Mouse (Mus musculus): ENCODE results near the gene Eno2. TPM values are rescaled to one million over a fixed set of nuclear protein-coding genes. Genes with fewer than 3 reads are reported as not detected.

Eno2 gene
- total and polyA plus RNA-seq, 2 experiments from 2014 or later = 175 to 267 TPM

GRCm38 (mm10) chr6:124722876-124723473, 46.5 kb downstream of the Eno2 start:
- WGBS = 80% methylated on average over 6 of the region's 6 CpGs
- DNase-seq (ENCODE audit: low spot score) = no peak

DNA sequence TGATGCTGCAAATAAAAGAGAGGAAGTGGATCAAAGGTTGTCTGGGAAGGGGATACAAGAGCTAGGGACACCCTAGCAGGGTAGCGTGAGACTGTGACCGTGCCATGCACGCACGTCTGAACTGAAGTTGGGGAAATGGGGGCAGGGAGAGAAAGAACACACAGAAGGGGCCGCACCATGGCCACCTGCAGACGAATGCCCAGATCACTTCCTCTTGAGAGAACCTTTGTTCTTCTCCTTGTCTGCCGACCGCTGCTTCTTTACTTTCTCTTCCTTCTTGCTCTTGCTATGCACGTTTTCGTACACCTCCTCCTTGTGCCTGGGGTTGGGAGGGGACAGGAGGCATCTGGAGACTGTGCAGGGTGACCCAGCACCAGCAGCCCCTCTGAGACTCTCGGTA, 48.6 kb downstream of the Eno2 start:
- no peak for TF ChIP-seq CTCF (IDR thresholded peaks at IDR 0.05)
- Histone ChIP-seq H3K27me3 (ENCODE audit: insufficient read depth, low read length) (no peaks in the 10 kb centered on the region), H3K36me3 (ENCODE audit: insufficient read depth, low read length) (peaks cover 8% of the 10 kb centered on the region), H3K4me3 (ENCODE audit: low read depth, low read length) (no peak overlapping the region), H3K27ac (ENCODE audit: low read depth, low read length) (no peak overlapping the region), H3K9ac (replicated peaks; ENCODE audit: low read length, poor library complexity, severe bottlenecking) (0 out of 2 replicates have a peak overlapping the region, but pooled peaks have one; percentile 8), H3K9me3 (ENCODE audit: low read length) (no peaks in the 10 kb centered on the region), H3K4me1 (ENCODE audit: insufficient read depth, low read length) (no peaks in the 10 kb centered on the region), H3K4me2 (ENCODE audit: low read depth, low read length, poor library complexity, severe bottlenecking) (no peak overlapping the region)
- DNase-seq (ENCODE audit: low spot score) (no peak), ATAC-seq (ENCODE audit: low FRiP score) (no peak)
- WGBS = 75% methylated on average over 11 of the region's 11 CpGs

More at GRCm38 (mm10) chr6:124722876-124723473, 46.5 kb downstream of the Eno2 start:
- H3K4me2 ChIP-seq (ENCODE audit: low read depth, low read length, poor library complexity, severe bottlenecking) = no peak overlapping the region
- no peak for ATAC-seq (ENCODE audit: low FRiP score)
- no peaks in the 10 kb centered on the region for H3K4me1 ChIP-seq (ENCODE audit: insufficient read depth, low read length)
- H3K36me3 ChIP-seq (ENCODE audit: insufficient read depth, low read length) = no peaks in the 10 kb centered on the region
- no peak for TF ChIP-seq CTCF (IDR thresholded peaks at IDR 0.05)
- H3K4me3 ChIP-seq (ENCODE audit: low read depth, low read length) = no peak overlapping the region
- no peaks in the 10 kb centered on the region for H3K9me3 ChIP-seq (ENCODE audit: low read length)
- H3K27ac ChIP-seq (ENCODE audit: low read depth, low read length) = no peak overlapping the region
- H3K27me3 ChIP-seq (ENCODE audit: insufficient read depth, low read length) = no peaks in the 10 kb centered on the region
- H3K9ac ChIP-seq (replicated peaks; ENCODE audit: low read length, poor library complexity, severe bottlenecking) = no peak overlapping the region

GRCm38 (mm10) chr6:124719354-124719978, 50.0 kb downstream of the Eno2 start:
- H3K9me3 ChIP-seq (ENCODE audit: low read length) = no peaks in the 10 kb centered on the region
- ATAC-seq (ENCODE audit: low FRiP score) (no peak), DNase-seq (ENCODE audit: low spot score) (no peak)
- H3K4me1 ChIP-seq (ENCODE audit: insufficient read depth, low read length) = no peaks in the 10 kb centered on the region
- H3K4me3 ChIP-seq (ENCODE audit: low read depth, low read length) = no peak overlapping the region
- H3K27ac ChIP-seq (ENCODE audit: low read depth, low read length) = no peak overlapping the region
- H3K36me3 ChIP-seq (ENCODE audit: insufficient read depth, low read length) = peaks cover 21% of the 10 kb centered on the region
- no peak for TF ChIP-seq CTCF (IDR thresholded peaks at IDR 0.05)
- WGBS = 79% methylated on average over 7 of the region's 7 CpGs
- no peak overlapping the region for H3K4me2 ChIP-seq (ENCODE audit: low read depth, low read length, poor library complexity, severe bottlenecking)
- H3K27me3 ChIP-seq (ENCODE audit: insufficient read depth, low read length) = no peaks in the 10 kb centered on the region
- H3K9ac ChIP-seq (replicated peaks; ENCODE audit: low read length, poor library complexity, severe bottlenecking) = no peak overlapping the region

DNA sequence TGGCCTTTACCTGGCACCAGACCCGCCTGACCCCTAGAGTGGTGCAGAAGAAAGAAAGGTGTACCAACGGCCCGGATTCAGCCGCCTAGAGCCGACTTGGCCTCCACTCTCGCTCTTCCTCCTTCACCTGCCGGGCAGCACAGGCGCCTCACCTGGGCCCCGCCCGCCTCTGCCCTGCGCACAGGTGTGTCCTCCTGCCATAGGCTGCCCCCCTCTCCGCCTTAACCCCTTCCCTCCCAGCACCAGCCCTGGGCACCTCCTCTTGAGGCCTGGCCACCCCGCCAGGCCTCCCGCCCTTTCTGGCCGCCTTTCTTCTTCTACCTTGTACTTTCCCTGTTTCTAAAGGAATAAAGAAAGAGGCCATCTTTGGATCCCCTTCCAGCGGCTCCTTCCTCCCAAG, 50.8 kb downstream of the Eno2 start:
- no peak for TF ChIP-seq CTCF (IDR thresholded peaks at IDR 0.05)
- Histone ChIP-seq H3K4me1 (ENCODE audit: insufficient read depth, low read length) (no peaks in the 10 kb centered on the region), H3K9me3 (ENCODE audit: low read length) (no peaks in the 10 kb centered on the region), H3K9ac (replicated peaks; ENCODE audit: low read length, poor library complexity, severe bottlenecking) (no peak overlapping the region), H3K27me3 (ENCODE audit: insufficient read depth, low read length) (no peaks in the 10 kb centered on the region), H3K27ac (ENCODE audit: low read depth, low read length) (no peak overlapping the region), H3K4me2 (ENCODE audit: low read depth, low read length, poor library complexity, severe bottlenecking) (no peak overlapping the region), H3K4me3 (ENCODE audit: low read depth, low read length) (no peak overlapping the region), H3K36me3 (ENCODE audit: insufficient read depth, low read length) (peaks cover 21% of the 10 kb centered on the region)
- no peak for ATAC-seq (ENCODE audit: low FRiP score)
- 66% methylated on average over 15 of the region's 16 CpGs for WGBS
- no peak for DNase-seq (ENCODE audit: low spot score)

- ATAC-seq (ENCODE audit: low FRiP score) = no peak
- WGBS = 82% methylated on average over 13 of the region's 13 CpGs
- TF ChIP-seq CTCF (IDR thresholded peaks at IDR 0.05) = no peak
Observed at GRCm38 (mm10) chr6:124717968-124718367, 51.5 kb downstream of the Eno2 start.

DNA sequence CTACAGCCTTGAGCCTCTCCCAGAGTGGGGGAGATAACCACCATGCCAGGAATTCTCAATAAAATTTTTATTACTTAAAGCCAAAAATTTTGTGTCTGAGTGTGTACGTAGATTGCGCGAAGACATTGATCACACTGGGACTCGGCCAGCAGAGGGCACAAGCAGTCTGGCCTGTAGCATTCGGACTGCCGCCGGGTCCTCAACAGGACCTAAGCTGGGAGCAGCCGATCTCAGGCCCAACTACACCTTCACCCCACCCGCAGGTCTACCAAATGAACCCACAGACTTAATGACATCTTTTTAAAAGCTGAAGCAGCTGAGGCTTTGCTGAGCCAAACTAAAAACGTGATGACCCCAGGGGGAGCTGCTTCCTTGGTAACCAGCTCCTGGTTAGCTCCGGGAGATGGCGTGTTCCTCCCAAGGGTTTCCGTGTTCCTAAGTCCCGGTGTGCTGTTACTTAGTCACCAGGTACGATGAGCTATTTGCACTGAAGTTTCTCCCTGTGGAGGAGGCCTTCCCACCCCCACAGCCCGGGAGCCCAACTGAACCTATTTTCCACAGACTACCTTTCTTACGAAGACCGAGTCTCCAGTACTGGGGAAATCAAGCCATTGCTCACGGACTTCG, 52.5 kb downstream of the Eno2 start:
- H3K27me3 ChIP-seq (ENCODE audit: insufficient read depth, low read length) = no peaks in the 10 kb centered on the region
- no peak overlapping the region for H3K4me2 ChIP-seq (ENCODE audit: low read depth, low read length, poor library complexity, severe bottlenecking)
- DNase-seq (ENCODE audit: low spot score) = peak; percentile 76
- WGBS = 60% methylated on average over 20 of the region's 20 CpGs
- no peak for ATAC-seq (ENCODE audit: low FRiP score)
- H3K9me3 ChIP-seq (ENCODE audit: low read length) = no peaks in the 10 kb centered on the region
- H3K4me1 ChIP-seq (ENCODE audit: insufficient read depth, low read length) = peaks cover 7% of the 10 kb centered on the region; the same call in 1 of the 2 replicates
- H3K9ac ChIP-seq (replicated peaks; ENCODE audit: low read length, poor library complexity, severe bottlenecking) = no peak overlapping the region
- TF ChIP-seq CTCF (IDR thresholded peaks at IDR 0.05) = peak; percentile 74
- no peak overlapping the region for H3K4me3 ChIP-seq (ENCODE audit: low read depth, low read length)
- peaks cover 21% of the 10 kb centered on the region for H3K36me3 ChIP-seq (ENCODE audit: insufficient read depth, low read length)
- H3K27ac ChIP-seq (ENCODE audit: low read depth, low read length) = no peak overlapping the region

More at GRCm38 (mm10) chr6:124717968-124718367, 51.5 kb downstream of the Eno2 start:
- no peak overlapping the region for H3K27ac ChIP-seq (ENCODE audit: low read depth, low read length)
- no peak overlapping the region for H3K9ac ChIP-seq (replicated peaks; ENCODE audit: low read length, poor library complexity, severe bottlenecking)
- H3K4me1 ChIP-seq (ENCODE audit: insufficient read depth, low read length) = peaks cover 5% of the 10 kb centered on the region; the same call in 1 of the 2 replicates
- H3K27me3 ChIP-seq (ENCODE audit: insufficient read depth, low read length) = no peaks in the 10 kb centered on the region
- no peak for DNase-seq (ENCODE audit: low spot score)
- H3K36me3 ChIP-seq (ENCODE audit: insufficient read depth, low read length) = peaks cover 21% of the 10 kb centered on the region
- no peaks in the 10 kb centered on the region for H3K9me3 ChIP-seq (ENCODE audit: low read length)
- H3K4me2 ChIP-seq (ENCODE audit: low read depth, low read length, poor library complexity, severe bottlenecking) = no peak overlapping the region
- H3K4me3 ChIP-seq (ENCODE audit: low read depth, low read length) = no peak overlapping the region

Data from midbrain, postnatal 0 days (tissue).